Mouse (Mus musculus): ENCODE data around the gene Syne3. TPM values are rescaled to one million over a fixed set of nuclear protein-coding genes. Genes with fewer than 3 reads are reported as not detected.

Gene Syne3
- polyA plus RNA-seq (2016; fragmentation: Nextera tagmentation; extraction: Ambion mirVana) = 0.09 and 0.15 TPM in 2 replicates

GRCm38 (mm10) chr12:105009370-105010212 is at the start of gene Syne3:
TSS of gene Syne3 (minus strand) at chr12:105009809.
- no peaks in the 10 kb centered on the region for H3K36me3 ChIP-seq
- peak; percentile 44 for DNase-seq (ENCODE audit: low spot score)
- under 1% methylated on average over 66 of the region's 66 CpGs for WGBS
- H3K27me3 ChIP-seq (ENCODE audit: insufficient read depth, poor library complexity, severe bottlenecking) = peaks cover 79% of the 10 kb centered on the region
- peak within 1 kb of the TSS; percentile 71 for H3K27ac ChIP-seq
- peaks cover 24% of the 10 kb centered on the region for H3K4me1 ChIP-seq (replicated peaks)
- peak within 1 kb of the TSS; percentile 74 for H3K4me3 ChIP-seq
- H3K9me3 ChIP-seq = no peaks in the 10 kb centered on the region

GRCm38 (mm10) chr12:105055308-105055707 is 45.7 kb upstream of the Syne3 start:
- Histone ChIP-seq H3K27me3 (ENCODE audit: insufficient read depth, poor library complexity, severe bottlenecking) (no peaks in the 10 kb centered on the region), H3K36me3 (no peaks in the 10 kb centered on the region), H3K4me3 (no peak overlapping the region), H3K9me3 (no peaks in the 10 kb centered on the region), H3K4me1 (replicated peaks) (no peaks in the 10 kb centered on the region), H3K27ac (no peak overlapping the region)
- WGBS = 86% methylated on average over 6 of the region's 6 CpGs
- no peak for DNase-seq (ENCODE audit: low spot score)

GRCm38 (mm10) chr12:105054041-105054440 is 44.4 kb upstream of the Syne3 start:
- H3K27me3 ChIP-seq (ENCODE audit: insufficient read depth, poor library complexity, severe bottlenecking) = no peaks in the 10 kb centered on the region
- no peaks in the 10 kb centered on the region for H3K9me3 ChIP-seq
- no peaks in the 10 kb centered on the region for H3K36me3 ChIP-seq
- H3K4me3 ChIP-seq = no peak overlapping the region
- no peaks in the 10 kb centered on the region for H3K4me1 ChIP-seq (replicated peaks)
- no peak for DNase-seq (ENCODE audit: low spot score)
- WGBS = 95% methylated on average over 15 of the region's 15 CpGs
- no peak overlapping the region for H3K27ac ChIP-seq

- DNase-seq (ENCODE audit: low spot score) = peak; percentile 58
- Histone ChIP-seq H3K27me3 (ENCODE audit: insufficient read depth, poor library complexity, severe bottlenecking) (no peaks in the 10 kb centered on the region), H3K27ac (no peak overlapping the region), H3K9me3 (peaks cover 12% of the 10 kb centered on the region; the same call in 1 of the 2 replicates), H3K4me1 (replicated peaks) (peaks cover 6% of the 10 kb centered on the region; the same call in 1 of the 2 replicates), H3K4me3 (no peak overlapping the region), H3K36me3 (peaks cover 9% of the 10 kb centered on the region; the same call in 1 of the 2 replicates)
- WGBS = 19% methylated on average over 4 of the region's 4 CpGs
These were observed 41.3 kb upstream of the Syne3 start for GRCm38 (mm10) chr12:105050898-105051297.

GRCm38 (mm10) chr12:105049813-105050212 is 40.2 kb upstream of the Syne3 start:
- peaks cover 6% of the 10 kb centered on the region; the same call in 1 of the 2 replicates for H3K4me1 ChIP-seq (replicated peaks)
- no peaks in the 10 kb centered on the region for H3K27me3 ChIP-seq (ENCODE audit: insufficient read depth, poor library complexity, severe bottlenecking)
- no peak overlapping the region for H3K4me3 ChIP-seq
- no peak for DNase-seq (ENCODE audit: low spot score)
- H3K36me3 ChIP-seq = peaks cover 9% of the 10 kb centered on the region; the same call in 1 of the 2 replicates
- WGBS = 80% methylated on average over 12 of the region's 12 CpGs
- peaks cover 14% of the 10 kb centered on the region; the same call in 1 of the 2 replicates for H3K9me3 ChIP-seq
- H3K27ac ChIP-seq = no peak overlapping the region

- H3K4me1 ChIP-seq (replicated peaks) = peaks cover 6% of the 10 kb centered on the region; the same call in 1 of the 2 replicates
- no peak overlapping the region for H3K27ac ChIP-seq
- H3K36me3 ChIP-seq = peaks cover 16% of the 10 kb centered on the region
- no peaks in the 10 kb centered on the region for H3K27me3 ChIP-seq (ENCODE audit: insufficient read depth, poor library complexity, severe bottlenecking)
- H3K9me3 ChIP-seq = peaks cover 14% of the 10 kb centered on the region; the same call in 1 of the 2 replicates
- WGBS = 72% methylated on average over 17 of the region's 17 CpGs
- no peak for DNase-seq (ENCODE audit: low spot score)
- H3K4me3 ChIP-seq = no peak overlapping the region
These were observed 38.8 kb upstream of the Syne3 start for GRCm38 (mm10) chr12:105048301-105048863.

- no peak for DNase-seq (ENCODE audit: low spot score)
- peaks cover 52% of the 10 kb centered on the region for H3K36me3 ChIP-seq
- peaks cover 14% of the 10 kb centered on the region; the same call in 1 of the 2 replicates for H3K9me3 ChIP-seq
- 90% methylated on average over 9 of the region's 9 CpGs for WGBS
- no peak overlapping the region for H3K4me3 ChIP-seq
- peaks cover 8% of the 10 kb centered on the region; the same call in 1 of the 2 replicates for H3K4me1 ChIP-seq (replicated peaks)
- H3K27me3 ChIP-seq (ENCODE audit: insufficient read depth, poor library complexity, severe bottlenecking) = no peaks in the 10 kb centered on the region
- no peak overlapping the region for H3K27ac ChIP-seq
These were observed 35.2 kb upstream of the Syne3 start for GRCm38 (mm10) chr12:105044775-105045174.

GRCm38 (mm10) chr12:105043081-105043480 is 33.5 kb upstream of the Syne3 start:
- WGBS = 90% methylated on average over 5 of the region's 5 CpGs
- Histone ChIP-seq H3K27me3 (ENCODE audit: insufficient read depth, poor library complexity, severe bottlenecking) (no peaks in the 10 kb centered on the region), H3K36me3 (peaks cover 53% of the 10 kb centered on the region), H3K9me3 (peaks cover 14% of the 10 kb centered on the region; the same call in 1 of the 2 replicates), H3K4me3 (no peak overlapping the region), H3K4me1 (replicated peaks) (peaks cover 15% of the 10 kb centered on the region; the same call in 1 of the 2 replicates), H3K27ac (no peak overlapping the region)
- DNase-seq (ENCODE audit: low spot score) = no peak

GRCm38 (mm10) chr12:105040950-105041349 is 31.3 kb upstream of the Syne3 start:
- Histone ChIP-seq H3K4me1 (replicated peaks) (peaks cover 15% of the 10 kb centered on the region; the same call in 1 of the 2 replicates), H3K36me3 (peaks cover 52% of the 10 kb centered on the region), H3K9me3 (0 out of 2 replicates have a peak, but pooled peaks cover 2% of the 10 kb centered on the region), H3K4me3 (no peak overlapping the region), H3K27ac (no peak overlapping the region), H3K27me3 (ENCODE audit: insufficient read depth, poor library complexity, severe bottlenecking) (no peaks in the 10 kb centered on the region)
- WGBS = 95% methylated on average over 7 of the region's 7 CpGs
- DNase-seq (ENCODE audit: low spot score) = no peak

- no peak for DNase-seq (ENCODE audit: low spot score)
- Histone ChIP-seq H3K4me3 (no peak overlapping the region), H3K4me1 (replicated peaks) (peaks cover 24% of the 10 kb centered on the region), H3K27me3 (ENCODE audit: insufficient read depth, poor library complexity, severe bottlenecking) (no peaks in the 10 kb centered on the region), H3K27ac (peak overlapping the region; percentile 69), H3K9me3 (no peaks in the 10 kb centered on the region), H3K36me3 (peaks cover 52% of the 10 kb centered on the region)
- 72% methylated on average over 12 of the region's 12 CpGs for WGBS
These were observed 30.1 kb upstream of the Syne3 start for GRCm38 (mm10) chr12:105039578-105040289.

- Histone ChIP-seq H3K4me3 (no peak overlapping the region), H3K4me1 (replicated peaks) (peaks cover 32% of the 10 kb centered on the region), H3K9me3 (no peaks in the 10 kb centered on the region), H3K27me3 (ENCODE audit: insufficient read depth, poor library complexity, severe bottlenecking) (no peaks in the 10 kb centered on the region), H3K36me3 (peaks cover 50% of the 10 kb centered on the region), H3K27ac (no peak overlapping the region)
- 85% methylated on average over 7 of the region's 7 CpGs for WGBS
- no peak for DNase-seq (ENCODE audit: low spot score)
These were observed 29.3 kb upstream of the Syne3 start for GRCm38 (mm10) chr12:105038918-105039317.

GRCm38 (mm10) chr12:105038211-105038610 is 28.6 kb upstream of the Syne3 start:
- WGBS = 91% methylated on average over 11 of the region's 11 CpGs
- no peak for DNase-seq (ENCODE audit: low spot score)
- Histone ChIP-seq H3K4me1 (replicated peaks) (peaks cover 39% of the 10 kb centered on the region), H3K27ac (peak overlapping the region; percentile 40; the same call in 1 of the 2 replicates), H3K36me3 (peaks cover 43% of the 10 kb centered on the region), H3K27me3 (ENCODE audit: insufficient read depth, poor library complexity, severe bottlenecking) (no peaks in the 10 kb centered on the region), H3K9me3 (no peaks in the 10 kb centered on the region), H3K4me3 (peak overlapping the region; percentile 9; the same call in 1 of the 2 replicates)
